Mouse (Mus musculus): Measurements from ENCODE around the gene Fbxw21.

GRCm38 (mm10) chr9:109101933-109102445, 59.9 kb downstream of the Fbxw21 start:
- no peak for TF ChIP-seq CHD2 (IDR thresholded peaks at IDR 0.05; ENCODE audit: low read depth, low read length)
- no peak for TF ChIP-seq ZC3H11A (IDR thresholded peaks at IDR 0.05; ENCODE audit: borderline replicate concordance, low read depth, low read length)
- TF ChIP-seq HCFC1 (IDR thresholded peaks at IDR 0.05; ENCODE audit: borderline replicate concordance, insufficient read depth, low read length), result no peak
- no peak for TF ChIP-seq ZNF384 (IDR thresholded peaks at IDR 0.05; ENCODE audit: low read depth, low read length)
- TF ChIP-seq MAFK (IDR thresholded peaks at IDR 0.05; ENCODE audit: insufficient read depth, low read depth, low read length), result no peak

Data from ES-E14 (cell line).